Mouse (Mus musculus) bone marrow, adult 2 months (tissue): ENCODE measurements around the gene BC048562. TPM values are rescaled to one million over a fixed set of nuclear protein-coding genes. Genes with fewer than 3 reads are reported as not detected.

Experiments
- H3K27ac ChIP-seq: fragments of 200-500 bp; 2 replicates; pipeline ENCODE4 v1.5.1; 2012; ENCODE audit warnings: low read depth, mild to moderate bottlenecking, control low read depth, inconsistent platforms, low read length; ENCODE audit not compliant: control insufficient read depth, poor library complexity, insufficient read depth
- H3K4me1 ChIP-seq: fragments of 200-500 bp; 2 replicates; pipeline ENCODE4 v1.6.1; 2011; ENCODE audit warnings: low read length; ENCODE audit not compliant: control insufficient read depth, insufficient read depth
- H3K4me3 ChIP-seq: fragments of 200-500 bp; replicated peaks from 2 replicates; pipeline ENCODE3; 2011; ENCODE audit warnings: mild to moderate bottlenecking, low read depth, low read length, control low read depth; ENCODE audit not compliant: control insufficient read depth
- CTCF ChIP-seq: fragments of 200-500 bp; IDR thresholded peaks from 2 replicates; pipeline ENCODE4 v1.5.1; 2011; ENCODE audit warnings: low read length, control low read depth; ENCODE audit not compliant: control insufficient read depth, insufficient read depth
- POLR2A ChIP-seq: fragments of 200-500 bp; IDR thresholded peaks from 2 replicates; pipeline ENCODE4 v1.6.1; 2011; ENCODE audit warnings: low read depth, mild to moderate bottlenecking, control low read depth, low read length, borderline replicate concordance; ENCODE audit not compliant: control insufficient read depth
- WGBS: fragments of 180-500 bp; shearing (Covaris S2); methylation state at CpG from one replicate; pipeline ENCODE4 v1.1.7; 2018; 5-methylcytosine and 5-hydroxymethylcytosine counted together
- polyA plus RNA-seq: library from polyadenylated mRNA; stranded (reverse); fragments of >200 nt; gene quantifications from 2 replicates; pipeline ENCODE4 v1.2.4, GENCODE M21; 2011; ENCODE audit warnings: low replicate concordance; ENCODE audit not compliant: missing spikeins, insufficient read depth, insufficient read length

The BC048562 gene
- polyA plus RNA-seq: not detected in 2 replicates

- TF ChIP-seq CTCF: no peak
- no peak for TF ChIP-seq POLR2A
- Histone ChIP-seq H3K4me1 (no peaks in the 10 kb centered on the region), H3K4me3 (no peak within 1 kb of the TSS), H3K27ac (no peak within 1 kb of the TSS)
- 76% methylated on average over 3 of the region's 3 CpGs for WGBS
Observed at GRCm38 (mm10) chr9:108436182-108436581, at the start of gene BC048562. Gene BC048562, plus strand, starts transcription at chr9:108436482.

- no peak for TF ChIP-seq CTCF
- TF ChIP-seq POLR2A: no peak
- Histone ChIP-seq H3K4me1 (no peaks in the 10 kb centered on the region), H3K4me3 (no peak overlapping the region), H3K27ac (no peak overlapping the region)
- 93% methylated on average over 4 of the region's 4 CpGs for WGBS
Observed at GRCm38 (mm10) chr9:108386816-108387215, 49.5 kb upstream of the BC048562 start.

GRCm38 (mm10) chr9:108388601-108389000 lies 47.7 kb upstream of the BC048562 start:
- TF ChIP-seq CTCF (no peak), POLR2A (no peak)
- H3K4me3 ChIP-seq: no peak overlapping the region
- no peaks in the 10 kb centered on the region for H3K4me1 ChIP-seq
- no peak overlapping the region for H3K27ac ChIP-seq
- WGBS: 91% methylated on average over 10 of the region's 10 CpGs

- no peak for TF ChIP-seq POLR2A
- TF ChIP-seq CTCF: no peak
- WGBS: 77% methylated on average over 6 of the region's 6 CpGs
- Histone ChIP-seq H3K4me1 (no peaks in the 10 kb centered on the region), H3K27ac (no peak overlapping the region), H3K4me3 (no peak overlapping the region)
Observed at GRCm38 (mm10) chr9:108389220-108389619, 47.1 kb upstream of the BC048562 start.

- H3K27ac ChIP-seq: no peak within 1 kb of the TSS
- 92% methylated on average over 18 of the region's 18 CpGs for WGBS
- no peak within 1 kb of the TSS for H3K4me3 ChIP-seq
- H3K4me1 ChIP-seq: no peaks in the 10 kb centered on the region
- TF ChIP-seq POLR2A: no peak
- no peak for TF ChIP-seq CTCF
Observed at GRCm38 (mm10) chr9:108392676-108393075, 43.6 kb upstream of the BC048562 start, which contains the start of gene 1700102P08Rik. Gene 1700102P08Rik, plus strand, starts transcription at chr9:108392805.

- TF ChIP-seq CTCF (no peak), POLR2A (no peak)
- H3K4me1 ChIP-seq: no peaks in the 10 kb centered on the region
Observed at GRCm38 (mm10) chr9:108394191-108394590, 42.1 kb upstream of the BC048562 start.

GRCm38 (mm10) chr9:108395427-108395826 lies 40.9 kb upstream of the BC048562 start:
- Histone ChIP-seq H3K27ac (no peak overlapping the region), H3K4me1 (no peaks in the 10 kb centered on the region), H3K4me3 (no peak overlapping the region)
- TF ChIP-seq CTCF: no peak
- no peak for TF ChIP-seq POLR2A
- WGBS: 78% methylated on average over 1 of the region's 1 CpGs

More at GRCm38 (mm10) chr9:108394191-108394590, 42.1 kb upstream of the BC048562 start:
- Histone ChIP-seq H3K4me3 (no peak overlapping the region), H3K27ac (no peak overlapping the region)
- WGBS: 91% methylated on average over 6 of the region's 6 CpGs

- 84% methylated on average over 3 of the region's 3 CpGs for WGBS
- H3K4me3 ChIP-seq: no peak overlapping the region
- no peak overlapping the region for H3K27ac ChIP-seq
- TF ChIP-seq CTCF: no peak
- no peak for TF ChIP-seq POLR2A
- H3K4me1 ChIP-seq: no peaks in the 10 kb centered on the region; the same call in 1 of the 2 replicates
Observed at GRCm38 (mm10) chr9:108398324-108398723, 38.0 kb upstream of the BC048562 start.
